Mouse (Mus musculus) MN1 (cell line): ENCODE measurements around the gene Sytl3.

ENCODE experiments used
- DNase-seq: peaks from one replicate; pipeline ENCODE4 v3.0.0-alpha.2; 2016; ENCODE audit warnings: low spot score

Sytl3 gene

GRCm38 (mm10) chr17:6778332-6778683 is 119.4 kb downstream of the Sytl3 start:
- peak; percentile 62 for DNase-seq

- peak; percentile 37 for DNase-seq
Measured at GRCm38 (mm10) chr17:6778771-6779509, 120.0 kb downstream of the Sytl3 start.

GRCm38 (mm10) chr17:6779632-6780031 is 120.7 kb downstream of the Sytl3 start:
- no peak for DNase-seq

- DNase-seq = no peak
Measured at GRCm38 (mm10) chr17:6780521-6781115, 121.7 kb downstream of the Sytl3 start.

- DNase-seq = no peak
Measured at GRCm38 (mm10) chr17:6781273-6781672, 122.4 kb downstream of the Sytl3 start.

- peak; percentile 48 for DNase-seq
Measured at GRCm38 (mm10) chr17:6782033-6782526, 123.2 kb downstream of the Sytl3 start.

GRCm38 (mm10) chr17:6782611-6783005 is 123.7 kb downstream of the Sytl3 start, which contains the start of gene Ezr:
Gene Ezr (minus strand): TSS chr17:6782784.
- peak; percentile 93 for DNase-seq

GRCm38 (mm10) chr17:6783006-6783661 is 124.2 kb downstream of the Sytl3 start:
- DNase-seq = peak; percentile 75

GRCm38 (mm10) chr17:6783756-6784357 is 125.0 kb downstream of the Sytl3 start:
- DNase-seq = no peak

- no peak for DNase-seq
Measured at GRCm38 (mm10) chr17:6787241-6787640, 128.3 kb downstream of the Sytl3 start.
